Mouse (Mus musculus) ES-Bruce4 (cell line): ENCODE data around the gene Slc6a12. TPM values are rescaled to one million over a fixed set of nuclear protein-coding genes. Genes with fewer than 3 reads are reported as not detected.

Source experiments
- H3K27ac ChIP-seq: 2 replicates; pipeline ENCODE4 v1.5.1; 2012; ENCODE audit warnings: low read length, inconsistent platforms; ENCODE audit not compliant: insufficient read depth
- H3K27me3 ChIP-seq: 2 replicates; pipeline ENCODE4 v1.6.1; 2012; ENCODE audit warnings: mild to moderate bottlenecking, low read length, inconsistent platforms; ENCODE audit not compliant: control insufficient read depth, poor library complexity, insufficient read depth, severe bottlenecking
- H3K36me3 ChIP-seq: 2 replicates; pipeline ENCODE4 v1.6.1; 2012; ENCODE audit warnings: inconsistent platforms, mild to moderate bottlenecking, low read length, moderate library complexity; ENCODE audit not compliant: control insufficient read depth, poor library complexity, insufficient read depth, severe bottlenecking
- H3K4me1 ChIP-seq: one replicate; pipeline ENCODE4 v1.8.1; 2011; ENCODE audit warnings: low read length; ENCODE audit not compliant: control insufficient read depth, insufficient read depth
- H3K4me3 ChIP-seq: 2 replicates; pipeline ENCODE4 v1.5.1; 2011; ENCODE audit warnings: low read depth, mild to moderate bottlenecking, low read length
- H3K9ac ChIP-seq: 2 replicates; pipeline ENCODE4 v1.6.1; 2012; ENCODE audit warnings: low read depth, mild to moderate bottlenecking, inconsistent platforms; ENCODE audit not compliant: poor library complexity, severe bottlenecking
- H3K9me3 ChIP-seq: replicated peaks from 2 replicates; pipeline ENCODE4 v1.6.1; 2012; ENCODE audit warnings: mild to moderate bottlenecking, low read length, inconsistent platforms; ENCODE audit not compliant: control insufficient read depth, poor library complexity, insufficient read depth, severe bottlenecking
- CTCF ChIP-seq: IDR thresholded peaks from one replicate; pipeline ENCODE4 v1.8.1; 2011; ENCODE audit warnings: low read depth, low read length
- EP300 ChIP-seq: IDR thresholded peaks from 2 replicates; pipeline ENCODE4 v1.6.1; 2011; ENCODE audit warnings: low read depth, low read length; ENCODE audit not compliant: insufficient read depth
- POLR2A ChIP-seq: IDR thresholded peaks from one replicate; pipeline ENCODE4 v1.8.1; 2011; ENCODE audit warnings: low read length; ENCODE audit not compliant: insufficient read depth
- polyA plus RNA-seq: library from polyadenylated mRNA; stranded (reverse); fragments of >200 nt; gene quantifications from 2 replicates; pipeline ENCODE4 v1.2.4, GENCODE M21; 2011; ENCODE audit warnings: low read depth; ENCODE audit not compliant: missing spikeins, insufficient read depth, insufficient read length

Slc6a12 gene
- 1.2 and 3.3 TPM in 2 replicates for polyA plus RNA-seq

- TF ChIP-seq EP300 (no peak), POLR2A (no peak), CTCF (no peak)
These were observed at the start of gene Slc6a12 for GRCm38 (mm10) chr6:121343026-121343770. Gene Slc6a12, plus strand, starts transcription at chr6:121343076.

DNA sequence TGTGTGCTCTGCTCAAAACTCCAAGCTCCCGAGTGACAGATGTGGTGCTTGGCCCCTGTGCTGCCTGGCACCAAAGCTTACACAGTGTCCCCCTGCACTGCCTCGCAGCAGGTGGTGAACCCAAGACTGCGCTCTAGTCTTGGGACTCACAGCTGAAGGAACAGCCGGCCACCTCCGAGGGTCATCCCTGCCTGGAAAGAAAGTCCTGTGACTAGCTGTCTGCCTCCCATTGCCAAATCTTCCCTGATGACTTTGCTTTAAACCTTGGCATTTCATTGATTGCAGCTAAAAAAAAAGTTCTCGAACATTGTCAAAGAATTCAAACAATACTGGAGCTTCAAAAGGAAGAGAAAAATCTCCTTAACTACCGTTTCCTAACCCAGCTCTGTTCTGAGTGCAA is 43.6 kb upstream of the Slc6a12 start:
- Histone ChIP-seq H3K9ac (no peak overlapping the region), H3K4me1 (no peaks in the 10 kb centered on the region), H3K27me3 (no peaks in the 10 kb centered on the region), H3K4me3 (no peak overlapping the region), H3K27ac (no peak overlapping the region), H3K36me3 (no peaks in the 10 kb centered on the region), H3K9me3 (no peaks in the 10 kb centered on the region)
- TF ChIP-seq POLR2A = no peak

More at GRCm38 (mm10) chr6:121343026-121343770, at the start of gene Slc6a12:
- H3K36me3 ChIP-seq = no peaks in the 10 kb centered on the region
- no peaks in the 10 kb centered on the region for H3K9me3 ChIP-seq
- no peaks in the 10 kb centered on the region for H3K27me3 ChIP-seq
- no peak within 1 kb of the TSS for H3K27ac ChIP-seq
- H3K4me1 ChIP-seq = no peaks in the 10 kb centered on the region
- no peak within 1 kb of the TSS for H3K4me3 ChIP-seq
- no peak within 1 kb of the TSS for H3K9ac ChIP-seq

- TF ChIP-seq CTCF (no peak), POLR2A (no peak), EP300 (no peak)
These were observed 42.9 kb upstream of the Slc6a12 start, which contains the start of gene Slc6a13 for GRCm38 (mm10) chr6:121299954-121300353. Gene Slc6a13, plus strand, starts transcription at chr6:121300227.

GRCm38 (mm10) chr6:121300504-121300903 is 42.4 kb upstream of the Slc6a12 start:
- no peaks in the 10 kb centered on the region for H3K36me3 ChIP-seq
- no peaks in the 10 kb centered on the region for H3K4me1 ChIP-seq
- H3K27me3 ChIP-seq = no peaks in the 10 kb centered on the region
- TF ChIP-seq CTCF (no peak), POLR2A (no peak), EP300 (no peak)
- H3K4me3 ChIP-seq = no peak overlapping the region
- no peak overlapping the region for H3K9ac ChIP-seq
- H3K27ac ChIP-seq = no peak overlapping the region
- no peaks in the 10 kb centered on the region for H3K9me3 ChIP-seq

More at GRCm38 (mm10) chr6:121299954-121300353, 42.9 kb upstream of the Slc6a12 start, which contains the start of gene Slc6a13:
- Histone ChIP-seq H3K27me3 (no peaks in the 10 kb centered on the region), H3K36me3 (no peaks in the 10 kb centered on the region), H3K9me3 (no peaks in the 10 kb centered on the region), H3K4me1 (no peaks in the 10 kb centered on the region), H3K27ac (no peak within 1 kb of the TSS), H3K9ac (no peak within 1 kb of the TSS), H3K4me3 (no peak within 1 kb of the TSS)

GRCm38 (mm10) chr6:121303466-121304220 is 39.2 kb upstream of the Slc6a12 start:
- Histone ChIP-seq H3K4me3 (no peak overlapping the region), H3K27ac (no peak overlapping the region), H3K9ac (no peak overlapping the region)

DNA sequence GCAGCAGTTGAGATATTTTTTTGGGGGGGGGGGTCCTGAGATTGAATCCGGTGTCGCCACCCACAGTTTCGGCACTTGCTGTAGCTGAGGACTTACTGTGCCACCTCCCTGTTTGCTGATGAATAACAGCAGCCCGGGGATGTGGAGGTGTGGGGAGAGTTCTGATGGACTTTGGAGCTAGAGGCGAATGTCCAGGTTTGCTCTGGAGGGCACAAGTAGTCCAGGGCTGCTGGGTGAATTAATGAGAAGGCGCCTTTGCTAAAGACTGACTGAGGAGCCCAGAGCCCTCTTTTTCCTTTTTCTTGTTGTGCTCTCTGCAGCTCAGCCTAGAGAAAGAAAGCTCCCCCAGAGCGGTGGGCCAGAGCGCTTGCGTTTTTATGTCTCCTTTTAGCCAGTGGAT is 38.2 kb upstream of the Slc6a12 start:
- Histone ChIP-seq H3K9ac (no peak overlapping the region), H3K36me3 (no peaks in the 10 kb centered on the region), H3K4me1 (no peaks in the 10 kb centered on the region), H3K9me3 (no peaks in the 10 kb centered on the region), H3K27ac (no peak overlapping the region), H3K4me3 (no peak overlapping the region), H3K27me3 (no peaks in the 10 kb centered on the region)
- no peak for TF ChIP-seq CTCF

More at GRCm38 (mm10) chr6:121303466-121304220, 39.2 kb upstream of the Slc6a12 start:
- Histone ChIP-seq H3K36me3 (no peaks in the 10 kb centered on the region), H3K9me3 (no peaks in the 10 kb centered on the region), H3K27me3 (no peaks in the 10 kb centered on the region), H3K4me1 (no peaks in the 10 kb centered on the region)
- no peak for TF ChIP-seq CTCF
- TF ChIP-seq EP300 = no peak
- no peak for TF ChIP-seq POLR2A
